Mouse (Mus musculus): ENCODE measurements around the gene Chl1.

The Chl1 gene

DNA sequence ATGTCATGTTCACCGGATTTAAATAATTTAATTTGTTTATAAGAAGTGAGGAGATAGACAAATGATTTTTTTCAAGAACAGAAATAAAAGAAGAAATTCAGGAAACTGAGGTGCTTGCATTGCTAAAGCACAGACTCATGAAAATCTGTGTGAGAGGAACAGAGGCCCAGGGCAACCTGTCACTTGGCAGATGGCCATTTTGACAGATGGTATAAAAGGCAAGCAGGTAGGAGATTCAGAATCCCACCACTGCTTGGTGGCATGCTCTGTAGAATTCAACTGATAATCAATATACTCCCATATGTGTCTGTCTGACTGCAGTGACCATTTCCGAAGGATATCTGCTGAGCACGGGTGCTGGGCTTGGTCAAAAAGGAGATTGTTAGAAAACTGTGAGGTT lies 162.7 kb downstream of the Chl1 start:
- 93% methylated on average over 3 of the region's 3 CpGs for WGBS

DNA sequence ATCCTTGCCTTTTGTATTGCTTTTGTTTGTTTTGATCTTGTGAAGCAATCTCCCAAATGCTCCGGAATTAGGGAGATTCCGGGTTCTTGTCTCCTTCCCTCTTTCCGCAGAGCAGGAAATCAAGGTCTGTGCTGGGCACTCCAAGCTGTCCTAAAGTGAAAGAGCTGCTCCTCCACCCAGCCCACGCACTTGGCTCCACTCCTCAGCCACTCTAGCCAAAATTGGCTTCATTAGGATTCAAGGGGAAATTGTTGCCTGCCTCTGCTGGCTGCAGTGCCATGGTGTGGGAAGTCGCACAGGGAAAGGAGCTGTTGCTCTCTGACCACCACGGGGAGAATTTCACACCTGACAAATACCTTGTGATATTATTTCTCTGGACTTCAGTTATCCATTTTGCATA lies 163.9 kb downstream of the Chl1 start:
- WGBS, result 25% methylated on average over 6 of the region's 6 CpGs

- WGBS, result 99% methylated on average over 2 of the region's 2 CpGs
Observed at GRCm38 (mm10) chr6:103675145-103675544, 164.8 kb downstream of the Chl1 start.

DNA sequence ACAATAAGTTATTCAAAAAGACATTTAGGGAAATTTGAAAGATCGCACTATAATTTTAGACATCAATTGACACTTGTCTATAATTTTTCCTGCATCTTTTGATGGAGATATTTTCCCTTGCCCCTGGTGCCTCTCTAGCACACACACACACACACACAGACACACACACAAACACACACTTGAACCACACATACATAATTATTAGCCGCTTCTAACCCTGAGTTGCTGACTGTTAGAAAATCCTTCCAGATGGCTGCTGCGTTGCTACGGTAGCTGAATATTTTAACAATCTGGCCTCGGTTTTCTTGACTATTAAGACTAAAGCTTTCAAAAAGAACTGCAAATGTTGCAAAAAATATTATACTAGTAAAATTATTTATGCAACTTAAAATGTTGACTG lies 166.3 kb downstream of the Chl1 start:
- WGBS, result 49% methylated on average over 5 of the region's 5 CpGs

- WGBS, result 75% methylated on average over 1 of the region's 1 CpGs
Observed at GRCm38 (mm10) chr6:103677072-103677471, 166.7 kb downstream of the Chl1 start.

DNA sequence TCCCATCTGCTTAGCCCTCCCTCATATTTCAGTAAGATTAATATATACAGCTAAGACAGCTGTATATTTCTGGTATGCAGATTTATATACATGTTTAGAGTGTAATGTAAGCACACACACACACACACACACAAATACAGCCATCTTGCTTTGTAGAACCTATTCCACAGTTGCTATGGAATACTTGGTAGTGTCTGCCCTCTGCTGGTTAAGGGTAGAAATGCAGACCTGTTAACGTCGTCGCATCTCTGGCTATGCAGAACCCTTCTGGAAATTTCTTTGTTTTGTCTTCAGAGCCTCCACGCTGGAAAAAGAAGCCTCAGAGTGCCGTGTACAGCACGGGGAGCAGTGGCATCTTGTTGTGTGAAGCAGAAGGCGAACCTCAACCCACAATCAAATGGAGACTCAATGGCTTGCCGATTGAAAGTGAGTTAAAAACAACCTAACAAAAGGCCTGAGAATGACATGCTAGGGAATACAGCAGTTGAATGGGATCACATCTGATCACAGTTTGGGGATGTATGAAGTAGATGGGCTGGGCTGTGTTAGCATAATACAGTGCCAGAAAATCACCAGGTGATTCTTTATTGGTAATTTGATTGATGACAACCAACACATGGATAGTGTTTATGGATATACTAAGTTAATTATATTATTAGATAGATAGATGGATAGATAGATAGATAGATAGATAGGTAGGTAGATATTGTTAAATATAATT lies 172.6 kb downstream of the Chl1 start:
- 8% methylated on average over 8 of the region's 8 CpGs for WGBS

DNA sequence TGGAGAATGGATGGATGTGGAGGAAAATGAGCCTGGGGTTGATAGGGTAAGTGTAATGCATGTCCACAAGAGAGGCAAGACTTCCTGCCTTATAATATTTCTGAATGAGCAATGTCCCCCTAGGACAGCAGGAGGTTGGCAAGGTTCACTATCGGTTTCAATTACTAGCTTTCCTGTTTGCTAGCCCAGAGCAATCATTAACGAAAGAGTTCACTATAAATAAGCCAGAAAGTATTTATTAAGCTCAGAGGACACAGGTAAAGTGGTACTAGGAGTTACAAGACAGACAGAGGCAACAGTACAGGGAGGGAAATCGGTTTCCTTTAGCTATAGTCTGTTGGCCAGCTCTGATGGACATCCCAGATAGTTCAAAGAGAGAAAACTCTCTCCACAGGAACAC lies 182.1 kb downstream of the Chl1 start:
- WGBS, result 75% methylated on average over 3 of the region's 3 CpGs

DNA sequence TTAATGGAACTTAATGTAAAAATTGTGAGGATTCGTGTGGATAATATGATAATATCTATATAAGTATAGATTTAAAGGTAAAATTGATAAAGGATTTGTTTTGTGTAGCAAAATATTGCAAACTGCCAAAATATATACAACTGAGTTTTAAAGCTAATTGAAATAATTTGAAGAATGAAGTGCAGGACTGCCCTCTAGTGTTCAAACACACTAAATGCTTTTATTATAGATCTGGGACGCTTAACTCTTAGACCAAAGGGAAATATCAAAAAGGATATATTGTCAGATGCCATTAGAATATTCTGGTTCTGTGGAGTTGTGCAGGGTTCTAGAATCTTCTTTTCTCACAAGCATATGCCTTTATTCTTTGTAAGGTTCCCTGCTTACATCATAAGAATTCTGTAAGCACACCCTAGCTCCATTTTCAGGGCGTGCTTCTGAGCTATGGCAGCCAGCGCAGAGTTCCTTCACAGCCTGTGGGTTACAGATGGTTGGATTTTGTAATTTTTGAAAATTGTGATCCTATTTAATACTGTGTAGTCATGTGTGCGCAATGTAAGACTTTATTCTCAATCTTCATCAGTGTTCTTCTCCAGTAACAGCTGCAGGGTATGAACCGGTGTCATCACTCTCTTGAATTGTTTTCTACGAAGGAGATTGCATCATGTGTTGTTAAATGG lies 187.1 kb downstream of the Chl1 start:
- 59% methylated on average over 7 of the region's 7 CpGs for WGBS

- 89% methylated on average over 1 of the region's 1 CpGs for WGBS
Observed at GRCm38 (mm10) chr6:103699482-103699881, 189.1 kb downstream of the Chl1 start.

DNA sequence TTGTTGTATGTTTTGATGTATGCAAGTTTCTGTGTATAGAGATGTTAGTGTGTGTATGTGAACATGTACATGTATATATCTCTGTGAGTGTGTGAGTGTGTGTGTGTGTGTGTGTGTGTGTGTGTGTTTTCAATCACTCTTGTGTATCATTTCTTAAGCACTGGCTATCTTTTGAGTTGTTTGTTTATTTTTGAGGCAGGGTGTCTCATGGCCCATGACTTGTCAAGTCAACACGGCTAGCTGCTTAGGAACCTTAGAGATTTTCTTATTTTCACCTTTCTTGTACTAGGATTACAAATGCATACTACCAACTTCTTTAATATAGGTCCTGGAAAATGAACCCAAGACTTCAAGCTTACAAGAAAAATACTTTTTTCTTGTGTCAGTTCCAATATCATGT lies 189.5 kb downstream of the Chl1 start:
- 92% methylated on average over 1 of the region's 1 CpGs for WGBS

DNA sequence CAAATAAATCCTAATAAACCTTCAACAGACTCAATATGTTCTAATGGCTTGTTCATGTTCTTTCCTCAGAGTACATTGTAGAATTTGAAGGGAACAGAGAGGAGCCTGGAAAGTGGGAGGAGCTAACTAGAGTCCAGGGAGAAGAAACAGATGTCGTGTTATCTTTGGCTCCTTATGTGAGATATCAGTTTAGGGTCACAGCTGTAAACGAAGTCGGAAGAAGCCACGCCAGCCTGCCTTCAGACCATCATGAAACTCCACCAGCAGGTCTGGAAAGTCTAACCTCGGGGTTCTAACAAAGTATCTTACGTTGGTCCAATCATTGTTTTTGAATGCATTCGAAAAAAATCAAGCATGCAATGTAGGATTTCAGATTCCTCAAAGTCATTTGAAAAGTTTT lies 189.9 kb downstream of the Chl1 start:
- WGBS, result 70% methylated on average over 7 of the region's 7 CpGs

- WGBS, result 91% methylated on average over 3 of the region's 3 CpGs
Observed at GRCm38 (mm10) chr6:103706366-103706765, 196.0 kb downstream of the Chl1 start.

- 49% methylated on average over 3 of the region's 3 CpGs for WGBS
Observed at GRCm38 (mm10) chr6:103742784-103743183, 232.4 kb downstream of the Chl1 start.

DNA sequence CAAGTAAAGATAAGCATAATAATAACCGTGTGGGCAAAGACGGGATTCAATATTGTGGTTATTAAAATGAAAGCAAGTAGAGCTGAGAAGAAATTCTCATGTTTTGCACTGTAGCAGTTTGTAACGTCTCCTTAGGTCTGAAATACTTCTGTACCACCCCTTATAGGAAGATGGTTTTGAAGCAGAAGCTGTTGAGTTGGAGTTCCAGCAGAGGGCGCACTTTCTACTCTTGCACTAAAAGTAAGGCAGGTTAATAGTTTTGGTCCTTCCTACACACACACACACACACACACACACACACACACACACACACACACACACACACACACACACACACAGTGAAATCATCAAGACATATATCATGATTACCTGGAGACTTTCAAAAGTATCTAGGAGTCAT lies 235.7 kb downstream of the Chl1 start:
- WGBS, result 33% methylated on average over 4 of the region's 4 CpGs

- 34% methylated on average over 16 of the region's 16 CpGs for WGBS
Observed at GRCm38 (mm10) chr6:103749122-103749773, 238.9 kb downstream of the Chl1 start.

DNA sequence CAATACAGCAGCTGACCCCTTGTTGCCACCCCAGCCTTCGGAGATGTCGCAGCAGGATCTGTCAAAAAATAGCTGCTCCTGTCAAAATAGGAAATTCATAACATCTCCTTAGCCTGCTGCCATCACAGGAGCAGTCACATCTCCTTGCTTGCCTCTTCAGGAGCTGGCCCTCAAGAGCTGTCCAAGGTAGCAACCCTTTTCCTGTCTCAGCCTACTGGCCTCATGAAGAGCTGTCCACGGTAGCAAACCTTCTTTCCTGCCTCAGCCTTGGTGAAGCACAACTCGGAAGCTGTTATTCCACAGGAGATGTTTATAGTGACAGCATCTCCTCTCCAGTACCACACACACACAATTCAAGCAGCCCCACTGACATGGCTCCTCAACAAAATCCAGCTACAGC lies 243.5 kb downstream of the Chl1 start:
- 85% methylated on average over 4 of the region's 4 CpGs for WGBS

GRCm38 (mm10) chr6:103766830-103767229 lies 256.4 kb downstream of the Chl1 start:
- 94% methylated on average over 3 of the region's 3 CpGs for WGBS

DNA sequence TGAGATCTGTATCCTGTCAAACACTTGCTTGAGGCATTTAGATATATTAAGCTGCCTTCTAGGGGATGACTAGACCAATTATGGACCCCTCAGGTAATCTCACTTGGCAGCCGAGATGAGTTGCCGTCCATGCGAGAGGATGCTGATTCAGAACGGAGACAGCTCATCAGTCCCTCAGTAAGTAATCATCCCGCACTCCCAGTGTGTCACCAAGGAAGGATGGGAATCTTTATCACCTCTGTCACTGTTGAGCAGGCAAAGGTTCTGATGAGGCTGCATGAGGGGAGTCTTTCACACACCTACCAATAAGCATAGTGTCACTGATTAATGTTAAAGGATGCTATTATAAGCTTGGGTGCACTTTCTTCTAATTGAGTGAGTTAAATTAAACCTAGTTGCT lies 270.7 kb downstream of the Chl1 start:
- WGBS, result 87% methylated on average over 5 of the region's 5 CpGs

GRCm38 (mm10) chr6:103791077-103791632 lies 280.8 kb downstream of the Chl1 start:
- WGBS, result 65% methylated on average over 2 of the region's 2 CpGs

DNA sequence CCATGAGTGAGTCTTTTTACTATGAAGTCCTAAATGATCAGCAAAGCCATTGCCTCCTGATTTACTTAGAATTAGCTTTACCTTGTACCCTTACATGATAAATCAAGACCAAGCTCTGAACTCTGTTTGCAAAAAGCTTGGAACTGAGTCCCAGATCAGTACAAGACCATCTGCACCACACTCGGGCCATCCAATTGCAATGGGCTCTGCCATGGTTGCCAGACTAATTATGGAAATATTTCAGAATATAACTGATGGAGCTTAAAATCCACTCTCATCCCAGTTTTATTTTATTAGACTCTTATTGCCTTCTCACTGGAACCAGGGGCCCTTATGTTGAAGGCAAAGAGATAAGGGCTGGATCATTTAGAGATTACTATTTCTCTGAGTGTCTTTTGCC lies 284.9 kb downstream of the Chl1 start:
- WGBS, result 89% methylated on average over 1 of the region's 1 CpGs
